Mouse (Mus musculus) hindbrain, embryonic 14.5 days (tissue): Measurements from ENCODE around the gene Irak4. TPM values are rescaled to one million over a fixed set of nuclear protein-coding genes. Genes with fewer than 3 reads are reported as not detected.

ENCODE experiments used
- polyA plus RNA-seq: library from polyadenylated mRNA; unstranded; fragments of >200 nt; fragmentation: Nextera tagmentation; extraction: Ambion mirVana; gene quantifications from 2 replicates; pipeline ENCODE4 v1.2.1, GENCODE M21; 2014

Irak4 gene
- polyA plus RNA-seq, 1 experiment from 2014 or later = 1.5 TPM

Other genes with a start within 250 kb of the Irak4 start
- 4.3 and 4.9 TPM in 2 replicates for gene Adamts20, start 78.2 kb upstream of the Irak4 start, polyA plus RNA-seq
- 6.5 and 6.7 TPM in 2 replicates for gene Pus7l, start 96 bp upstream of the Irak4 start, polyA plus RNA-seq
- gene Twf1, start 46.2 kb downstream of the Irak4 start, polyA plus RNA-seq = 80.3 and 85.3 TPM in 2 replicates
- gene Tmem117, start 85.6 kb downstream of the Irak4 start, polyA plus RNA-seq = 16.1 and 16.9 TPM in 2 replicates